Mouse (Mus musculus): ENCODE data around the gene Usp38. TPM values are rescaled to one million over a fixed set of nuclear protein-coding genes. Genes with fewer than 3 reads are reported as not detected.

Gene Usp38
- polyA plus RNA-seq, 1 experiment from 2014 or later, result 22.3 TPM

Other genes with a start within 250 kb of the Usp38 start
- 19.5 and 20.6 TPM in 2 replicates for gene Gab1, start 134.4 kb downstream of the Usp38 start, polyA plus RNA-seq (2014; fragmentation: Nextera tagmentation; extraction: Ambion mirVana)